Mouse (Mus musculus): ENCODE measurements at regions not wholly inside any gene's neighbourhood (a gene's known extent, or its start where the extent isn't known, plus 50 kb on each side); places are given as distances from the start of the nearest gene placed in this dataset.
"Not testable (repeated sequence)": the region's sequence is repeated elsewhere in the genome, so short reads cannot be mapped to it uniquely, and the experiment has no call there.

DNA sequence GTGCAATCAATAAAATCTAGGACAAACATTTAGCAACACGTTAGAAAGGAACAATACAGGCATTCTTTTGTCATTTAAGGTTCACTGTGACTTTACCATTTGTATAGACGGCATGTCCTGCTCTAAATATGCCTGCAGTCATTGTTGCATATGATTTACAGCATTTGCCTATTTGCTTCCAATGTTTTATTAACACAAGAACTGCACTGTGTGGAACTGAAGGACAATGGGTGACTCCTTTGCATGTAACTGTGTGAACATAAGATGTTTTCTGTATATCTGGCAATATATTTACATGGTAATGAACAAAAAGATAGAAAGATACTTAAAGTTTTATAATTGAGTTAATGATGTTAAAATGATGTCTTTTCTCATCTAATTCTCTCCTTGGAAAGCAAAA is 57.1 kb downstream of the Pou4f1 start:
- 27% methylated on average over 2 of the region's 2 CpGs for WGBS
- Histone ChIP-seq H3K9me3 (ENCODE audit: low read length) (no peaks in the 10 kb centered on the region), H3K27ac (ENCODE audit: low read length) (no peak overlapping the region), H3K27me3 (ENCODE audit: insufficient read depth, low read length) (no peaks in the 10 kb centered on the region), H3K9ac (replicated peaks; ENCODE audit: low read length) (no peak overlapping the region), H3K4me2 (replicated peaks; ENCODE audit: low read depth, low read length) (no peak overlapping the region), H3K36me3 (ENCODE audit: insufficient read depth, low read length) (no peaks in the 10 kb centered on the region), H3K4me3 (ENCODE audit: low read length) (no peak overlapping the region), H3K4me1 (ENCODE audit: insufficient read depth, low read length) (no peaks in the 10 kb centered on the region)
- ATAC-seq (ENCODE audit: low FRiP score, low TSS enrichment) = no peak

DNA sequence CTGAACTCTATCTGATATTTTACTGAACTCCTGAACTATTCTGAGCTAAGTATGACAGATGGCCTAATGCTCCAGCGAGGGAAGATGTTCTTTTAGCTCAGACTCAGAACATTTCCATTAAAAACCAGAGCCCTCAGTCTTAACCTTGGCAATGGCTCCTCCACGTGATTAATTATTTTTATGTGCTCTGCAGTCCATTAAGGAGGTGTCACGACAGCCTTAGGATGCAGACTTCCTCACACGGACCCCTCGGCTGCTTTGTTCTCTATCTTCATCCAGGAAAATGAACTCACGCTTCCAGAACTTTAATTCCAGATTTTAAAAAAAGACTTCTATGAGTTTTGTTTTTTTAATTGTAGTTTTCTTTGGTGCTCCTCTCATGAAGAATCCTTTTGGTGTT is 57.5 kb downstream of the Pou4f1 start:
- no peak overlapping the region for H3K4me2 ChIP-seq (replicated peaks; ENCODE audit: low read depth, low read length)
- no peak overlapping the region for H3K9ac ChIP-seq (replicated peaks; ENCODE audit: low read length)
- ATAC-seq (ENCODE audit: low FRiP score, low TSS enrichment) = no peak
- no peak overlapping the region for H3K4me3 ChIP-seq (ENCODE audit: low read length)
- no peaks in the 10 kb centered on the region for H3K27me3 ChIP-seq (ENCODE audit: insufficient read depth, low read length)
- no peak overlapping the region for H3K27ac ChIP-seq (ENCODE audit: low read length)
- H3K36me3 ChIP-seq (ENCODE audit: insufficient read depth, low read length) = no peaks in the 10 kb centered on the region
- WGBS = 15% methylated on average over 6 of the region's 6 CpGs
- H3K4me1 ChIP-seq (ENCODE audit: insufficient read depth, low read length) = no peaks in the 10 kb centered on the region
- no peaks in the 10 kb centered on the region for H3K9me3 ChIP-seq (ENCODE audit: low read length)

DNA sequence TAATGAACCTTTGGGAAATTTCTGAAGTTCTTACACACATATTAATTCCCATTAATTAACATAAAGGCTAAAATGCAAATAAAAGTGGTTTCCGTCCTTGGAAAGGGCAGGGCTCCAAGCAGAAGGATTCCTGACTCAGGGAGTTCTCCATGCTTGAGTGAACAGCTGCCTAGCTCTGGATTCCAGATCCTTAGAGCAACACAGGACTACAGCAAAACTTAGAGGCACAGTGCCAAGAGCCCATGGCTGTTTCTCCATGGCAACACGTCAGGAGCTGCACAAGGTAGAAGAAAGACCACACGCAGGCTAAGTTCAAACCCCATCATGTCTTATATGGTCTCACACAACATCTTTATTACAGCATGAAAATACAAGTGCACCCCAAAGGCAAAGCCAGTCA is 61.7 kb downstream of the Pou4f1 start:
- no peak overlapping the region for H3K9ac ChIP-seq (replicated peaks; ENCODE audit: low read length)
- no peak overlapping the region for H3K4me3 ChIP-seq (ENCODE audit: low read length)
- 78% methylated on average over 3 of the region's 3 CpGs for WGBS
- no peaks in the 10 kb centered on the region for H3K27me3 ChIP-seq (ENCODE audit: insufficient read depth, low read length)
- no peaks in the 10 kb centered on the region for H3K4me1 ChIP-seq (ENCODE audit: insufficient read depth, low read length)
- no peaks in the 10 kb centered on the region for H3K9me3 ChIP-seq (ENCODE audit: low read length)
- H3K27ac ChIP-seq (ENCODE audit: low read length) = no peak overlapping the region
- no peak for ATAC-seq (ENCODE audit: low FRiP score, low TSS enrichment)
- no peak overlapping the region for H3K4me2 ChIP-seq (replicated peaks; ENCODE audit: low read depth, low read length)
- no peaks in the 10 kb centered on the region for H3K36me3 ChIP-seq (ENCODE audit: insufficient read depth, low read length)

- 87% methylated on average over 8 of the region's 8 CpGs for WGBS
- no peak overlapping the region for H3K9ac ChIP-seq (replicated peaks; ENCODE audit: low read length)
- H3K27me3 ChIP-seq (ENCODE audit: insufficient read depth, low read length) = no peaks in the 10 kb centered on the region
- H3K4me1 ChIP-seq (ENCODE audit: insufficient read depth, low read length) = no peaks in the 10 kb centered on the region
- no peak overlapping the region for H3K27ac ChIP-seq (ENCODE audit: low read length)
- H3K4me3 ChIP-seq (ENCODE audit: low read length) = no peak overlapping the region
- no peaks in the 10 kb centered on the region for H3K36me3 ChIP-seq (ENCODE audit: insufficient read depth, low read length)
- no peaks in the 10 kb centered on the region for H3K9me3 ChIP-seq (ENCODE audit: low read length)
- no peak overlapping the region for H3K4me2 ChIP-seq (replicated peaks; ENCODE audit: low read depth, low read length)
- ATAC-seq (ENCODE audit: low FRiP score, low TSS enrichment) = no peak
Observed at GRCm38 (mm10) chr14:104389297-104390071, 78.3 kb downstream of the Pou4f1 start.

DNA sequence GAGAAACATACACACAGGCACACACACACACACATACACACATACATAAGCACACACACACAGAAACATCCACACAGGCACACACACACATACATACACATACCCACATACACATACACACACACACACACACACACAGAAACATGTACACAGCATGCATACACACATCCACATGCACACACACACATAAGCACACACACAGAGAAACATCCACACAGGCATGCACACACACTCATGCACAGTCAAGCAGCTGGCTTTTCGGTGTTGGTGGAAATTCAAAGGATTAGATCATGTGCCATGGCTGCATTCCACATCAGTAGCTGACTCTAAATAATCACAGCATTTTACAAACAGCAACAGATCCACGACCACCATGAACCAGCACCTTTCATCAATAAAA is 78.9 kb downstream of the Pou4f1 start:
- H3K4me1 ChIP-seq (ENCODE audit: insufficient read depth, low read length) = no peaks in the 10 kb centered on the region
- no peaks in the 10 kb centered on the region for H3K27me3 ChIP-seq (ENCODE audit: insufficient read depth, low read length)
- no peak for ATAC-seq (ENCODE audit: low FRiP score, low TSS enrichment)
- no peaks in the 10 kb centered on the region for H3K36me3 ChIP-seq (ENCODE audit: insufficient read depth, low read length)
- no peak overlapping the region for H3K4me2 ChIP-seq (replicated peaks; ENCODE audit: low read depth, low read length)
- no peak overlapping the region for H3K4me3 ChIP-seq (ENCODE audit: low read length)
- no peak overlapping the region for H3K9ac ChIP-seq (replicated peaks; ENCODE audit: low read length)
- 81% methylated on average over 2 of the region's 2 CpGs for WGBS
- no peak overlapping the region for H3K27ac ChIP-seq (ENCODE audit: low read length)
- no peaks in the 10 kb centered on the region for H3K9me3 ChIP-seq (ENCODE audit: low read length)

- ATAC-seq (ENCODE audit: low FRiP score, low TSS enrichment) = no peak
- H3K27ac ChIP-seq (ENCODE audit: low read length) = no peak overlapping the region
- H3K9me3 ChIP-seq (ENCODE audit: low read length) = no peaks in the 10 kb centered on the region
- H3K4me1 ChIP-seq (ENCODE audit: insufficient read depth, low read length) = no peaks in the 10 kb centered on the region
- H3K27me3 ChIP-seq (ENCODE audit: insufficient read depth, low read length) = no peaks in the 10 kb centered on the region
- H3K4me2 ChIP-seq (replicated peaks; ENCODE audit: low read depth, low read length) = no peak overlapping the region
- H3K36me3 ChIP-seq (ENCODE audit: insufficient read depth, low read length) = no peaks in the 10 kb centered on the region
- 70% methylated on average over 5 of the region's 5 CpGs for WGBS
- H3K9ac ChIP-seq (replicated peaks; ENCODE audit: low read length) = no peak overlapping the region
- no peak overlapping the region for H3K4me3 ChIP-seq (ENCODE audit: low read length)
Observed at GRCm38 (mm10) chr14:104380986-104381385, 86.8 kb downstream of the Pou4f1 start.

- H3K9ac ChIP-seq (replicated peaks; ENCODE audit: low read length) = no peak overlapping the region
- H3K36me3 ChIP-seq (ENCODE audit: insufficient read depth, low read length) = no peaks in the 10 kb centered on the region
- H3K4me2 ChIP-seq (replicated peaks; ENCODE audit: low read depth, low read length) = no peak overlapping the region
- no peaks in the 10 kb centered on the region for H3K9me3 ChIP-seq (ENCODE audit: low read length)
- H3K4me1 ChIP-seq (ENCODE audit: insufficient read depth, low read length) = no peaks in the 10 kb centered on the region
- no peaks in the 10 kb centered on the region for H3K27me3 ChIP-seq (ENCODE audit: insufficient read depth, low read length)
- ATAC-seq (ENCODE audit: low FRiP score, low TSS enrichment) = no peak
- H3K27ac ChIP-seq (ENCODE audit: low read length) = no peak overlapping the region
- no peak overlapping the region for H3K4me3 ChIP-seq (ENCODE audit: low read length)
- 60% methylated on average over 7 of the region's 7 CpGs for WGBS
Observed at GRCm38 (mm10) chr14:104372776-104373175, 95.0 kb downstream of the Pou4f1 start.

DNA sequence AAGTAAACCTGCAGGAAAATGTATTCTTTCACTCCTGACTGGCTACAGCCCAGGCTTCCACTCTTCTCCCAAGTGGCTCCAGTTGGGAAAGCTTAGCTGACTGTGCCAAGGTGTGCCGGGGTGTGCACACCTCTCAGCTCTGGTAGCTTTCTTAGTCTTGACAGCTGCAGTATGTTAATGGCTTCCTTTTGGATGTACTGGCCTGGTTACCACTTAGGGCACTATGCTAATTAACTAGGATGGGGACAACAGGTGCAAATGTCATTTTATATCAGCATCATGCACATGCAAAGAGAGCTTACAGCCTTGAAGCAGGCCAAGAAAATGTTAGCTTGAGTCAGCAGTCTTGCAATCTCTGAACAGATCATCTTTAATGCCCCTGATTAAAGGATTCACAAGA is 111.2 kb downstream of the Pou4f1 start:
- H3K27me3 ChIP-seq (ENCODE audit: insufficient read depth, low read length) = no peaks in the 10 kb centered on the region
- ATAC-seq (ENCODE audit: low FRiP score, low TSS enrichment) = no peak
- H3K9me3 ChIP-seq (ENCODE audit: low read length) = no peaks in the 10 kb centered on the region
- no peak overlapping the region for H3K9ac ChIP-seq (replicated peaks; ENCODE audit: low read length)
- no peak overlapping the region for H3K4me2 ChIP-seq (replicated peaks; ENCODE audit: low read depth, low read length)
- H3K4me3 ChIP-seq (ENCODE audit: low read length) = no peak overlapping the region
- H3K4me1 ChIP-seq (ENCODE audit: insufficient read depth, low read length) = no peaks in the 10 kb centered on the region
- WGBS = 80% methylated on average over 1 of the region's 1 CpGs
- H3K27ac ChIP-seq (ENCODE audit: low read length) = no peak overlapping the region
- H3K36me3 ChIP-seq (ENCODE audit: insufficient read depth, low read length) = no peaks in the 10 kb centered on the region

DNA sequence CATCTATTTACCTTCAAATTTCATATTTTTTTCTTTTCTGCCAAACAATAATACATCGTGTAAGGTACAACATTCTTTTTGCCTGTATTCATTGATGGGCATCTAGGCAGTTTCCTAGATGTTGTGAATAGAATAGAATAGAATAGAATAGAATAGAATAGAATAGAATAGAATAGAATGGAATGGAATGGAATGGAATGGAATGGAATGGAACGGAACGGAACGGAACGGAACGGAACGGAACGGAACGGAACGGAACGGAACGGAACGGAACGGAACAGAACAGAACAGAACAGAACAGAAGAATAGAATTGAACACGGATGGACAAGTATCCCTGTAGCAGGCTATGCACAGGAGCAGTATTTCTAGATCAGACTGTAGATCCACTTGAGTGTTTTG is 131.0 kb downstream of the Pou4f1 start:
- H3K4me2 ChIP-seq (replicated peaks; ENCODE audit: low read depth, low read length); H3K9me3 ChIP-seq (ENCODE audit: low read length); H3K36me3 ChIP-seq (ENCODE audit: insufficient read depth, low read length); H3K27me3 ChIP-seq (ENCODE audit: insufficient read depth, low read length); H3K4me3 ChIP-seq (ENCODE audit: low read length); H3K4me1 ChIP-seq (ENCODE audit: insufficient read depth, low read length); ATAC-seq (ENCODE audit: low FRiP score, low TSS enrichment); H3K27ac ChIP-seq (ENCODE audit: low read length); H3K9ac ChIP-seq (replicated peaks; ENCODE audit: low read length): not testable (repeated sequence)
- WGBS = 97% methylated on average over 15 of the region's 15 CpGs

- H3K27me3 ChIP-seq (ENCODE audit: insufficient read depth, low read length) = no peaks in the 10 kb centered on the region
- H3K36me3 ChIP-seq (ENCODE audit: insufficient read depth, low read length) = no peaks in the 10 kb centered on the region
- H3K9ac ChIP-seq (replicated peaks; ENCODE audit: low read length) = no peak overlapping the region
- peak overlapping the region; percentile 15 for H3K4me2 ChIP-seq (replicated peaks; ENCODE audit: low read depth, low read length)
- H3K4me1 ChIP-seq (ENCODE audit: insufficient read depth, low read length) = no peaks in the 10 kb centered on the region
- no peak overlapping the region for H3K4me3 ChIP-seq (ENCODE audit: low read length)
- 27% methylated on average over 10 of the region's 10 CpGs for WGBS
- H3K9me3 ChIP-seq (ENCODE audit: low read length) = no peaks in the 10 kb centered on the region
- H3K27ac ChIP-seq (ENCODE audit: low read length) = no peak overlapping the region
- peak; percentile 94 for ATAC-seq (ENCODE audit: low FRiP score, low TSS enrichment)
Observed at GRCm38 (mm10) chr14:104326089-104326488, 141.7 kb downstream of the Pou4f1 start.
